Mouse (Mus musculus) mouse trophoblast stem cell (cell line): Measurements from ENCODE around the gene Golga3.

ENCODE experiments used
- in situ Hi-C, 2 experiments: fragments of 300-500 bp; cut with MseI, MboI; formaldehyde crosslinking; loops; 2 replicates in 1 of 2; 3 replicates in 1 of 2; pipeline ENCODE4 v1.15.1; 2025

The Golga3 gene

GRCm38 (mm10) chr5:110176362-110177020 is at the start of gene Golga3:
Gene Golga3, plus strand, starts transcription at chr5:110176701.
- in situ Hi-C loops, result no loop called here

GRCm38 (mm10) chr5:110135293-110136086 is 41.0 kb upstream of the Golga3 start, which contains the start of gene Chfr:
Gene Chfr, plus strand, starts transcription at chr5:110135842.
- in situ Hi-C loops, result no loop called here

- in situ Hi-C loops, result no loop called here
Measured at GRCm38 (mm10) chr5:110136087-110136464, 40.4 kb upstream of the Golga3 start.

- in situ Hi-C loops, result no loop called here
Measured at GRCm38 (mm10) chr5:110137816-110138215, 38.7 kb upstream of the Golga3 start.

- in situ Hi-C loops, result no loop called here
Measured at GRCm38 (mm10) chr5:110139325-110139724, 37.2 kb upstream of the Golga3 start.

- in situ Hi-C loops, result loop anchor here in 1 of 2 experiments (10.0 kb wide), 1 partner anchor 86 kb away; no protein-coding TSS in a partner anchor
Measured at GRCm38 (mm10) chr5:110140424-110140823, 36.1 kb upstream of the Golga3 start.

- in situ Hi-C loops, result loop anchor here in 1 of 2 experiments (10.0 kb wide), 1 partner anchor 88 kb away; no protein-coding TSS in a partner anchor
Measured at GRCm38 (mm10) chr5:110142309-110142708, 34.2 kb upstream of the Golga3 start.

GRCm38 (mm10) chr5:110143007-110143406 is 33.5 kb upstream of the Golga3 start:
- in situ Hi-C loops, result loop anchor here in 1 of 2 experiments (10.0 kb wide), 1 partner anchor 88 kb away; no protein-coding TSS in a partner anchor

- in situ Hi-C loops, result no loop called here
Measured at GRCm38 (mm10) chr5:110169374-110169773, 7.1 kb upstream of the Golga3 start.

- in situ Hi-C loops, result no loop called here
Measured at GRCm38 (mm10) chr5:110177021-110177420, 520 bp downstream of the Golga3 start.

- in situ Hi-C loops, result no loop called here
Measured at GRCm38 (mm10) chr5:110178628-110179027, 2.1 kb downstream of the Golga3 start.

- in situ Hi-C loops, result no loop called here
Measured at GRCm38 (mm10) chr5:110181716-110182115, 5.2 kb downstream of the Golga3 start.

- in situ Hi-C loops, result no loop called here
Measured at GRCm38 (mm10) chr5:110203164-110203895, 26.8 kb downstream of the Golga3 start.

- in situ Hi-C loops, result no loop called here
Measured at GRCm38 (mm10) chr5:110204777-110205176, 28.3 kb downstream of the Golga3 start.

GRCm38 (mm10) chr5:110211312-110211711 is 34.8 kb downstream of the Golga3 start:
- in situ Hi-C loops, result no loop called here

GRCm38 (mm10) chr5:110216780-110217179 is 40.3 kb downstream of the Golga3 start:
- in situ Hi-C loops, result no loop called here

GRCm38 (mm10) chr5:110220331-110220730 is 43.8 kb downstream of the Golga3 start:
- in situ Hi-C loops, result no loop called here

- in situ Hi-C loops, result no loop called here
Measured at GRCm38 (mm10) chr5:110222757-110223156, 46.3 kb downstream of the Golga3 start.

- in situ Hi-C loops, result no loop called here
Measured at GRCm38 (mm10) chr5:110225056-110225455, 48.6 kb downstream of the Golga3 start.

GRCm38 (mm10) chr5:110227336-110227883 is 50.9 kb downstream of the Golga3 start:
- in situ Hi-C loops, result no loop called here

GRCm38 (mm10) chr5:110230401-110230779 is 53.9 kb downstream of the Golga3 start:
- in situ Hi-C loops, result no loop called here
